Mouse (Mus musculus) intestine, embryonic 14.5 days (tissue): ENCODE data around the gene Dact2. TPM values are rescaled to one million over a fixed set of nuclear protein-coding genes. Genes with fewer than 3 reads are reported as not detected.

Experiments
- ATAC-seq: fragments of 200-750 bp; cut with Nextera tagmentation; replicated peaks from 2 replicates; pipeline ENCODE4 v1.8.0; 2017; ENCODE audit warnings: low read depth, moderate number of reproducible peaks, moderate TSS enrichment, moderate library complexity; ENCODE audit not compliant: low FRiP score, low TSS enrichment
- DNase-seq: peaks from one replicate; pipeline ENCODE4 v3.0.0-alpha.2; 2018; ENCODE audit warnings: low spot score
- H3K27ac ChIP-seq: fragments of 300-500 bp; sonication (generic); 2 replicates; pipeline ENCODE4 v1.5.1; 2014; ENCODE audit warnings: low read depth, mild to moderate bottlenecking, control low read depth
- H3K27me3 ChIP-seq: fragments of 300-500 bp; sonication (generic); replicated peaks from 2 replicates; pipeline ENCODE4 v1.6.1; 2014; ENCODE audit warnings: low read length, control low read depth; ENCODE audit not compliant: control insufficient read depth, insufficient read depth
- H3K36me3 ChIP-seq: fragments of 300-500 bp; sonication (generic); 2 replicates; pipeline ENCODE4 v1.6.1; 2014; ENCODE audit warnings: low read length, control low read depth; ENCODE audit not compliant: control insufficient read depth, insufficient read depth
- H3K4me1 ChIP-seq: fragments of 300-500 bp; sonication (generic); replicated peaks from 2 replicates; pipeline ENCODE4 v1.6.1; 2014; ENCODE audit warnings: low read length, control low read depth, mixed read lengths; ENCODE audit not compliant: control insufficient read depth, insufficient read depth
- H3K4me2 ChIP-seq: fragments of 300-500 bp; sonication (generic); 2 replicates; pipeline ENCODE4 v1.6.1; 2014; ENCODE audit warnings: low read length
- H3K4me3 ChIP-seq: fragments of 300-500 bp; sonication (generic); 2 replicates; pipeline ENCODE4 v1.5.1; 2014; ENCODE audit warnings: low read depth, low read length, control low read depth, mixed read lengths
- H3K9ac ChIP-seq: fragments of 300-500 bp; sonication (generic); 2 replicates; pipeline ENCODE4 v1.6.1; 2014; ENCODE audit warnings: mild to moderate bottlenecking, low read length
- H3K9me3 ChIP-seq: fragments of 300-500 bp; sonication (generic); 2 replicates; pipeline ENCODE4 v1.6.1; 2016; ENCODE audit warnings: low read length, control low read depth; ENCODE audit not compliant: control insufficient read depth
- WGBS: fragments of 180-500 bp; shearing (Covaris S2); extraction: QIAGEN DNeasy Blood & Tissue Kit; methylation state at CpG from one replicate; pipeline ENCODE4 v1.1.7; 2014; 5-methylcytosine and 5-hydroxymethylcytosine counted together
- polyA plus RNA-seq: library from polyadenylated mRNA; unstranded; fragments of >200 nt; fragmentation: Nextera tagmentation; extraction: Ambion mirVana; gene quantifications from 2 replicates; pipeline ENCODE4 v1.2.1, GENCODE M21; 2014

The Dact2 gene
- polyA plus RNA-seq, 1 experiment from 2014 or later: 10.8 TPM

DNA sequence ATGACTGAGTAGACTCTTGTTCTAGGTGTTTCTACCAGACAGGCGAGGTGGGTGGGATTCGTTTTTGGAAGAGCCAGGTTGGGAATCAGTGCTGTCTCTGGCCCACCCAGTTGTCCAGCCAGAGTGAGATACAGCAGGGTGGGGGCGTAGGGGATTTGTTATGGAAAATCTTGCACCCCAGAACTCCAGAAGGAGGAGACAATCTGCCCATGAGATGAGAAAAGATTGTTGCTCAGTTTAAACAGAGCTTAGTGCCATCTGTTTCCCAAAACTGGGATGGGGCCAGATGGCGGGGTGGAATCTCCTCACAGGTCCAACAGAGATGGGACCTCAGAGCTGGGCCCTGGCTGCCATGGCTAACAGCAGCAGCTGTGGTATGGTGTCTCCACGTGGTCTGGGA is 28.4 kb downstream of the Dact2 start:
- H3K27me3 ChIP-seq: no peaks in the 10 kb centered on the region
- no peak overlapping the region for H3K4me2 ChIP-seq
- H3K9me3 ChIP-seq: no peaks in the 10 kb centered on the region
- WGBS: 86% methylated on average over 5 of the region's 5 CpGs
- no peak for DNase-seq
- H3K9ac ChIP-seq: no peak overlapping the region
- H3K36me3 ChIP-seq: no peaks in the 10 kb centered on the region
- no peak overlapping the region for H3K27ac ChIP-seq
- H3K4me1 ChIP-seq: peaks cover 39% of the 10 kb centered on the region
- no peak overlapping the region for H3K4me3 ChIP-seq
- no peak for ATAC-seq

DNA sequence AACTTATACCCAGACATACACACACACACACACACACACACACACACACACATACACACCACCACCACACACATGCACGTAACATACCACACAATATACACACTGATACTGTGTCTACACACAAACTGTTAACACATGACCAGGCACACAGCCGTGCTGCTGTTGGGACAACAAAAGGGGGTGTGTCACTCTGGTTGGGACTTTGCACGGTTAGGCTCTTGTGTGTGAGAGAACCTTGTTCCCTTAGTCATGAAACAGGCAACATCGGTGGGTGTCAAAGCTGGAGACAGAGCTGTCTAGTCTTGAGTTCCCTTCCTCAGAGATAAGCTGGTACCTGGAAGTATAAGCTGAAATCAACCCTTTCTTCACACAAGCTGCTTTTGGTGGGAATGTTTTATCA is 29.1 kb downstream of the Dact2 start:
- no peak overlapping the region for H3K27ac ChIP-seq
- 73% methylated on average over 4 of the region's 4 CpGs for WGBS

DNA sequence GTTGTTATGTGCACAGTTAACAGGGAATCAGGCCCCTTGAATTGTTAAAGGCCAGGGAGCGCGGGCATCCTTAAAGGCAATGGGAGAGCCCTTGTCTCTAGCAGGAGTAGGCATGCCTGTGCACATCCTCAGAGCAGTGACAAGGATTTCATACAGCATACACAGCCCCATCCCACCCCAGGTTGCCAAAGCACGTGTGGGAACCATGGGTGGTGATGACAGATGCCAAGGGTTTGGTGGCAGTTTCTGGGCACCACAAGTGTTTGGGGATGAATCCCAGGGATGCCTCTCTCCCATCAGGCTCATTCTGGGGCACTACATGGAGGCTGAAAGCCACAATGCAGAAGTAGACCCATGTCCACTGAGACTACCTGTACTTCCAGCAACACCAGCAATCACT is 29.7 kb downstream of the Dact2 start:
- no peak overlapping the region for H3K4me3 ChIP-seq
- H3K27me3 ChIP-seq: no peaks in the 10 kb centered on the region
- no peak overlapping the region for H3K4me2 ChIP-seq
- DNase-seq: no peak
- H3K36me3 ChIP-seq: no peaks in the 10 kb centered on the region
- H3K27ac ChIP-seq: no peak overlapping the region
- H3K9me3 ChIP-seq: no peaks in the 10 kb centered on the region
- H3K9ac ChIP-seq: no peak overlapping the region
- peaks cover 48% of the 10 kb centered on the region for H3K4me1 ChIP-seq
- 86% methylated on average over 3 of the region's 3 CpGs for WGBS
- no peak for ATAC-seq

More for the DNA sequence above, 29.1 kb downstream of the Dact2 start:
- H3K4me1 ChIP-seq: peaks cover 44% of the 10 kb centered on the region
- H3K4me2 ChIP-seq: no peak overlapping the region
- H3K9ac ChIP-seq: no peak overlapping the region
- H3K4me3 ChIP-seq: no peak overlapping the region
- no peak for DNase-seq
- H3K36me3 ChIP-seq: no peaks in the 10 kb centered on the region
- H3K9me3 ChIP-seq: no peaks in the 10 kb centered on the region
- H3K27me3 ChIP-seq: no peaks in the 10 kb centered on the region
- no peak for ATAC-seq

DNA sequence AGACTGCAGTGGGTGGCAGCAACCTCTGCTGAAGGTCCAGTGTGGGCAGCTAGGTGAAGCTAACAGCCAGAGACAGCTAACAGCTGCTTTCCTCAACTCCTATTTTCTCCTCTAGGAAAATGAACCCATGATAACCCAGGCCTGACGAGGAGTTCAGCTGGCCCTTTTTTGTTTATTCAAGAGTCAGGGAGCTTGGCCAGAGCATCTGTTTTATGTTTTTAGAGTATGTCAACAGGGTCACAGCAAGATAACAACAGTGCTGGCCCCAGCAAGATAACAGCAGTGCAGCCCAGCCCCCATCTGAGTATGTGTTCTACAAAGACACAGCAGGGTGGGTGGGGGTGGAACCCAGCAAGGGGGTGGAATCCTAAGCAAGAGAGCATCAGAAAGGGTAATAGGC is 30.6 kb downstream of the Dact2 start:
- Histone ChIP-seq H3K9ac (no peak overlapping the region), H3K27ac (no peak overlapping the region), H3K27me3 (no peaks in the 10 kb centered on the region), H3K36me3 (no peaks in the 10 kb centered on the region), H3K4me1 (peaks cover 41% of the 10 kb centered on the region), H3K4me3 (no peak overlapping the region), H3K9me3 (no peaks in the 10 kb centered on the region), H3K4me2 (no peak overlapping the region)
- 35% methylated on average over 1 of the region's 1 CpGs for WGBS
- DNase-seq: no peak
- no peak for ATAC-seq

DNA sequence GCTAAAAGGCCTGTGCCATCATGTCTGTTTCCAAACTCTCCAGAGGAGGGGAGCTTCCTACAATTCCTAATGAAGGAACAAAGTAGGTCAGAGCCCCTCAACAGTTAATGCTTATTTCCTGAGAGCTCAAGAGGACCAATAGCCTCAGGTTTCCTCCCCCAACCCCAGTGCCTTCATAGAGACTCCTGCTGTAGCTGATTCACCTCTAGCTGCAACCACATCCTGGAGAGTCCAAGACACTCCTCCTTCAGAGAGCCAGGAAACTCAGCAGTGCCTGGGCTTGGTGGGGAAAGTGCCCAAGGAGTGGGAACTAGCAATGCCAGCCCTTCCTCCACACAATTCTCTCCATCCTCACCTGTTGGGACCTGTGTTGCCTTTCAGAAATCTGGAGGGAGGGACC is 31.4 kb downstream of the Dact2 start:
- no peaks in the 10 kb centered on the region for H3K27me3 ChIP-seq
- DNase-seq: no peak
- H3K4me1 ChIP-seq: peaks cover 41% of the 10 kb centered on the region
- no peaks in the 10 kb centered on the region for H3K9me3 ChIP-seq
- H3K27ac ChIP-seq: no peak overlapping the region
- no peaks in the 10 kb centered on the region for H3K36me3 ChIP-seq
- no peak overlapping the region for H3K4me3 ChIP-seq
- no peak for ATAC-seq
- no peak overlapping the region for H3K9ac ChIP-seq
- no peak overlapping the region for H3K4me2 ChIP-seq

DNA sequence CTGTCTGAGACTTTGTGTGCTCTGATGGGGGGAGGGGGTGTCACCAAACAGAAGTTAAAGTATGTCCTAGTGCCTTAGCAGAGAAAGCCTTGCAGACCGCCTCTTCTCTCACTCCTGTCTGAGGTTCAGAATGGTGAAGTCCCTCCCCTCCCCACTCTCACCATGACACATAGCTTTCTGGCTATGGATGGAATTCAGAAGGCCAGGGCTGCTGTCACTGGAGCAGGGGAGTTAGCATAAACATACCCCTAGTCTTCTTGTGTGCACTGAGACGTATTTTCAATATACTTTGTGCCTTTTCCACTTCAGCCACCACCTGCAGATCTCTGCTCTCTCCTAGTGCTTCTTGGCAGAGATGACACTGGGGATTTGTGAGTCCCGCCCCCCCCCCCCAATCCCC is 31.9 kb downstream of the Dact2 start:
- Histone ChIP-seq H3K9ac (no peak overlapping the region), H3K4me2 (0 out of 2 replicates have a peak overlapping the region, but pooled peaks have one; percentile 6), H3K4me1 (peaks cover 41% of the 10 kb centered on the region), H3K36me3 (no peaks in the 10 kb centered on the region), H3K27me3 (no peaks in the 10 kb centered on the region), H3K4me3 (no peak overlapping the region), H3K9me3 (no peaks in the 10 kb centered on the region), H3K27ac (no peak overlapping the region)
- WGBS: 33% methylated on average over 3 of the region's 3 CpGs
- ATAC-seq (no peak), DNase-seq (no peak)

DNA sequence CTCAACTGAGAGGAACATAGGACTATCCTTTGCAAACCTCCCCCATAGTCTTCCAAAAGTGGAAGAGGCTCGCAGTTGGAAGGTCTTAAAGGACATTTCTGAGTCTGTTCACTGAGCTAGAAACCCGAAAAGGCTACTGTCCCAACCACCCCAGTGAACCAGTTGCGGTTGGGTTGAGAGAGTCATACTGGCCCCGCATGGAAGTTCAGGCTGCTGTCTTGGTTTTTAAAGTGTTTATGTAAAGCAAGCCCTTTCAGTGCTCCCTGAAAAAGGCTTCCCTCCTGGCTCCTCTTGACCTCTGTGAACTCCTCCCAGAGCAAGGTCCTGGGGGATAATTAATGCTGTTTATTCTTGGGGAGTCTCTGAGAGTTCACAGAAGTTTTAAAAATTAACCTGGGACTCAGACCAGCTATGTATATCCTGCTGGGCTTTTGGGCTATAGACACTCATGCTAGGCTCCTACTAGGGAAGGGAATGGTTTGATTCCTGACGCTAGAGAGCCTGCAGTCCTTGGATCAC is 33.1 kb downstream of the Dact2 start:
- H3K4me1 ChIP-seq: peaks cover 41% of the 10 kb centered on the region
- no peaks in the 10 kb centered on the region for H3K27me3 ChIP-seq
- WGBS: 24% methylated on average over 5 of the region's 5 CpGs
- no peak overlapping the region for H3K9ac ChIP-seq
- no peak overlapping the region for H3K4me3 ChIP-seq
- no peak overlapping the region; the same call in 1 of the 2 replicates for H3K4me2 ChIP-seq
- ATAC-seq: no peak
- no peak for DNase-seq
- no peaks in the 10 kb centered on the region for H3K36me3 ChIP-seq
- no peaks in the 10 kb centered on the region for H3K9me3 ChIP-seq
- peak overlapping the region; percentile 14; the same call in 1 of the 2 replicates for H3K27ac ChIP-seq

DNA sequence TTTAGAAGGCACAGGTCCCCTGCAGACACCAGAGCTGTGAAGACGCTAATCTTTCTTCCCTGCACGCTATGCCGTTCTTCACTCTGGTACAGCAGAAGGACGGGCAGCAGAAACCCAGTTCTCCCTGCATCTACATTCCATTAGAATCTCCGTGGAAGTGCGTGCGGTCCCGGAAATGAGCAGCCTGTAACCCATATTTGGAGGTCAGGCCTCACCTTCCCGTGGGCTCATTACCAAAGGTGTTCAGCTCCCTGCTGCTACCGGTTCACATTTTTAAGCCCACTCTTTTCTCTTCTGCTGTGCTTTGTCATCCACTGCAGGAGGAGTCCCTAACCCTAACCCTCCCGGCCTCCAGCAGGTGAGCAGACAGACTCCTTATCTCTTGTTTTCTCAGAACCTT is 34.7 kb downstream of the Dact2 start:
- H3K27ac ChIP-seq: no peak overlapping the region
- ATAC-seq (no peak), DNase-seq (no peak)
- H3K4me3 ChIP-seq: no peak overlapping the region
- no peaks in the 10 kb centered on the region for H3K36me3 ChIP-seq
- H3K4me2 ChIP-seq: no peak overlapping the region
- no peaks in the 10 kb centered on the region for H3K9me3 ChIP-seq
- H3K9ac ChIP-seq: no peak overlapping the region
- no peaks in the 10 kb centered on the region for H3K27me3 ChIP-seq
- H3K4me1 ChIP-seq: peaks cover 45% of the 10 kb centered on the region
- WGBS: 53% methylated on average over 11 of the region's 11 CpGs

DNA sequence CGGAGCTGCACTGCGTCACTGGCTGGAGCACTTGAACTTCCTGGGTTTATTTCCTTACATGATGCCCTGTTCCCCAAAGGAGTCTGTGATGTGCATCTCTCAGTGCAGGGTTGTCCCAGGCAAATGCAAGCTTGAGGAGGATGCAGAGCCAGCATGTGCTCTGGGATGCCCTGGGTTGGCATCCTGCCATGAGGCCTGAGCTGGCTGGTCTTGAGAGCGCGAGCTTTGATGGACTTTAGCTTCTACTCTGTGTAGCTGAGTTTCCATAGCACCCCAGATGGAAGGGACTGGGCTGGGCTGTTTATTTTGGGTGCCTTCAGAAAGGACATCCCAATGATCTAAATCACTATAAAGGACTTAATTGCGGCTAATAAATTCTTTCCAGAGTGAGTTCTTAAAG is 36.5 kb downstream of the Dact2 start:
- H3K27me3 ChIP-seq: no peaks in the 10 kb centered on the region
- no peaks in the 10 kb centered on the region for H3K36me3 ChIP-seq
- H3K9ac ChIP-seq: no peak overlapping the region
- DNase-seq: no peak
- no peak overlapping the region for H3K4me3 ChIP-seq
- no peak overlapping the region for H3K4me2 ChIP-seq
- H3K4me1 ChIP-seq: peaks cover 32% of the 10 kb centered on the region
- H3K27ac ChIP-seq: no peak overlapping the region
- H3K9me3 ChIP-seq: no peaks in the 10 kb centered on the region
- 0 out of 2 replicates have a peak, but pooled peaks have one; percentile 34 for ATAC-seq
- WGBS: 59% methylated on average over 5 of the region's 5 CpGs
